Mouse (Mus musculus) ES-E14 (cell line): ENCODE data around the gene Neu1.
"Not testable (repeated sequence)": the region's sequence is repeated elsewhere in the genome, so short reads cannot be mapped to it uniquely, and the experiment has no call there.

Experiments used
- CHD2 ChIP-seq: IDR thresholded peaks from 2 replicates; pipeline ENCODE4 v1.6.1; 2014; ENCODE audit warnings: mild to moderate bottlenecking, low read depth, low read length, inconsistent platforms
- HCFC1 ChIP-seq: IDR thresholded peaks from 2 replicates; pipeline ENCODE4 v1.6.1; 2012; ENCODE audit warnings: low read length, inconsistent platforms, borderline replicate concordance; ENCODE audit not compliant: insufficient read depth
- ZC3H11A ChIP-seq: IDR thresholded peaks from 2 replicates; pipeline ENCODE4 v1.6.1; 2012; ENCODE audit warnings: low read depth, mild to moderate bottlenecking, inconsistent platforms, low read length, borderline replicate concordance
- ZNF384 ChIP-seq: IDR thresholded peaks from 2 replicates; pipeline ENCODE4 v1.6.1; 2012; ENCODE audit warnings: low read depth, low read length, inconsistent platforms

GRCm38 (mm10) chr17:34972069-34972749 lies 41.2 kb downstream of the Neu1 start, which contains the start of the genes Hspa1a and Hspa1l:
- TF ChIP-seq CHD2, ZNF384, HCFC1, ZC3H11A: not testable (repeated sequence)
